Comparison of ENCODE assay signal across 29 mouse cellular contexts in genomic region chrX:139525724-139526123, GRCm38 (mm10). TPM values are rescaled to one million over a fixed set of nuclear protein-coding genes. Genes with fewer than 3 reads are reported as not detected.
DNase-seq lines count a peak whose midpoint lies in the region; ATAC-seq and TF ChIP-seq lines count a peak whose summit lies in the region.
"Had no signal": no experiment of that assay in that cellular context is flagged by ENCODE, and none has a peak within 500 bp of the region (broad histone marks: within the 10 kb centered on the region; RNA-seq: fewer than 3 reads in every experiment).

No protein-coding gene starts in this region.

- H3K27me3 ChIP-seq in G1E (ENCODE audit: insufficient read depth, low read length): no peaks in the 10 kb centered on the region
- H3K27me3 ChIP-seq in liver, embryonic 14.5 days (ENCODE audit: control insufficient read depth, insufficient read depth, low read length): no peaks in the 10 kb centered on the region
- H3K27me3 ChIP-seq in liver, postnatal 0 days (ENCODE audit: insufficient read depth, low read length): no peaks in the 10 kb centered on the region
- no peaks in the 10 kb centered on the region for H3K27me3 ChIP-seq in hindbrain, embryonic 16.5 days (replicated peaks; ENCODE audit: control insufficient read depth, insufficient read depth, low read length)
- no peaks in the 10 kb centered on the region for H3K27me3 ChIP-seq in cerebellum, adult 2 months (ENCODE audit: control insufficient read depth, insufficient read depth, low read length)
- H3K27me3 ChIP-seq in midbrain, embryonic 15.5 days (replicated peaks): no peaks in the 10 kb centered on the region
- H3K27me3 ChIP-seq: CH12.LX; forebrain, embryonic 13.5 days; hindbrain, embryonic 12.5 days; hindbrain, embryonic 15.5 days; intestine, embryonic 15.5 days had no signal

- peak; percentile 50 for ATAC-seq in G1E (ENCODE audit: extremely low read depth, insufficient number of reproducible peaks, low FRiP score, poor library complexity, severe bottlenecking)
- ATAC-seq in liver, embryonic 14.5 days (ENCODE audit: insufficient read depth): peak; percentile 75
- peak; percentile 53 for ATAC-seq in liver, postnatal 0 days
- ATAC-seq in hindbrain, embryonic 16.5 days: no peak
- ATAC-seq in midbrain, embryonic 15.5 days (replicated peaks): no peak
- ATAC-seq: activated CD4-positive, CD25-positive, alpha-beta regulatory T cell, adult 4 months; forebrain, embryonic 13.5 days; forebrain, embryonic 16.5 days; intestine, embryonic 15.5 days had no signal

- no peak overlapping the region for H3K27ac ChIP-seq in liver, embryonic 14.5 days
- H3K27ac ChIP-seq in liver, postnatal 0 days (ENCODE audit: low read depth): no peak overlapping the region
- no peak overlapping the region for H3K27ac ChIP-seq in hindbrain, embryonic 16.5 days (ENCODE audit: low read depth, low read length)
- no peak overlapping the region for H3K27ac ChIP-seq in cerebellum, adult 2 months (ENCODE audit: insufficient read depth, low read length)
- no peak overlapping the region for H3K27ac ChIP-seq in midbrain, embryonic 15.5 days
- H3K27ac ChIP-seq: embryonic facial prominence, embryonic 10.5 days; embryonic facial prominence, embryonic 13.5 days; forebrain, embryonic 13.5 days; gastrocnemius, adult 2 months; hindbrain, embryonic 12.5 days; hindbrain, embryonic 15.5 days; intestine, embryonic 15.5 days had no signal

- TF ChIP-seq EP300 in liver, embryonic 14.5 days (IDR thresholded peaks at IDR 0.05; ENCODE audit: low read depth): peak; percentile 63
- TF ChIP-seq EP300 in liver, postnatal 0 days (IDR thresholded peaks at IDR 0.05; ENCODE audit: low read depth): peak; percentile 69; the same call in 1 of the 2 replicates

- no peak overlapping the region for H3K4me2 ChIP-seq in liver, embryonic 14.5 days (ENCODE audit: low read depth)
- no peak overlapping the region; the same call in 1 of the 2 replicates for H3K4me2 ChIP-seq in liver, postnatal 0 days (ENCODE audit: low read depth, low read length)
- H3K4me2 ChIP-seq in hindbrain, embryonic 16.5 days (ENCODE audit: low read length): no peak overlapping the region
- H3K4me2 ChIP-seq in midbrain, embryonic 15.5 days: no peak overlapping the region
- H3K4me2 ChIP-seq: embryonic facial prominence, embryonic 13.5 days; forebrain, embryonic 13.5 days; heart, embryonic 11.5 days; hindbrain, embryonic 12.5 days; hindbrain, embryonic 15.5 days; intestine, embryonic 15.5 days had no signal

- no peak for DNase-seq in G1E (ENCODE audit: low spot score)
- peak; percentile 43 for DNase-seq in c-Kit-positive CD71-positive TER-119-positive erythroid progenitor cells, embryonic 14.5 days (ENCODE audit: low spot score)
- peak in 2 of 3 experiments; percentile 9 to 27 for DNase-seq in liver, embryonic 14.5 days (ENCODE audit: low read depth in 3 of 3, low spot score in 3 of 3)
- DNase-seq in liver, postnatal 0 days: no peak
- no peak for DNase-seq in frontal cortex, postnatal 25 days (ENCODE audit: low spot score in 2 of 2)
- no peak for DNase-seq in cerebellum, adult 2 months
- DNase-seq: adrenal gland, adult 8-10 months; adrenal gland, postnatal 36 days; B cell, adult 2 months; cerebellum, adult 11 months; cerebellum, adult 8-10 months; cerebellum, postnatal 10 days; embryo, embryonic 11 days; gastrocnemius, adult 2 months; gastrocnemius, postnatal 14 days; heart, adult 11 months had no signal

- no peak overlapping the region for H3K4me3 ChIP-seq in G1E (ENCODE audit: low read depth, low read length)
- no peak overlapping the region for H3K4me3 ChIP-seq in liver, embryonic 14.5 days (ENCODE audit: insufficient read depth in 1 of 2, low read depth in 2 of 2, low read length in 2 of 2)
- H3K4me3 ChIP-seq in liver, postnatal 0 days (ENCODE audit: low read depth, low read length): no peak overlapping the region
- H3K4me3 ChIP-seq in hindbrain, embryonic 16.5 days (ENCODE audit: low read length): no peak overlapping the region
- H3K4me3 ChIP-seq in cerebellum, adult 2 months (replicated peaks; ENCODE audit: insufficient read depth, low read depth, low read length): no peak overlapping the region
- no peak overlapping the region for H3K4me3 ChIP-seq in midbrain, embryonic 15.5 days
- H3K4me3 ChIP-seq: embryonic facial prominence, embryonic 10.5 days; embryonic facial prominence, embryonic 13.5 days; erythroblast, embryonic 14.5 days; forebrain, embryonic 13.5 days; gastrocnemius, adult 2 months; hindbrain, embryonic 12.5 days; hindbrain, embryonic 15.5 days; intestine, embryonic 15.5 days had no signal

- TF ChIP-seq CTCF in G1E (IDR thresholded peaks at IDR 0.05; ENCODE audit: low read depth, low read length): no peak
- no peak for TF ChIP-seq CTCF in liver, embryonic 14.5 days (IDR thresholded peaks at IDR 0.05; ENCODE audit: low read depth)
- TF ChIP-seq CTCF in liver, postnatal 0 days (IDR thresholded peaks at IDR 0.05; ENCODE audit: low read depth): no peak
- TF ChIP-seq CTCF in cerebellum, adult 2 months (IDR thresholded peaks at IDR 0.05; ENCODE audit: borderline replicate concordance, insufficient read depth, low read depth, low read length): no peak

- TF ChIP-seq POLR2A in cerebellum, adult 2 months (IDR thresholded peaks at IDR 0.05; ENCODE audit: borderline replicate concordance, insufficient read depth, low read length): no peak

- no peaks in the 10 kb centered on the region for H3K9me3 ChIP-seq in G1E (replicated peaks)
- H3K9me3 ChIP-seq in liver, embryonic 14.5 days (ENCODE audit: control insufficient read depth, low read length): no peaks in the 10 kb centered on the region
- no peaks in the 10 kb centered on the region for H3K9me3 ChIP-seq in liver, postnatal 0 days (ENCODE audit: low read length)
- H3K9me3 ChIP-seq in hindbrain, embryonic 16.5 days (ENCODE audit: control insufficient read depth, low read length): no peaks in the 10 kb centered on the region
- no peaks in the 10 kb centered on the region for H3K9me3 ChIP-seq in midbrain, embryonic 15.5 days
- H3K9me3 ChIP-seq: embryonic facial prominence, embryonic 10.5 days; embryonic facial prominence, embryonic 13.5 days; forebrain, embryonic 13.5 days; hindbrain, embryonic 12.5 days; hindbrain, embryonic 15.5 days; intestine, embryonic 15.5 days had no signal

- H3K4me1 ChIP-seq in G1E (ENCODE audit: insufficient read depth, low read depth, low read length): peaks cover 33% of the 10 kb centered on the region
- H3K4me1 ChIP-seq in liver, embryonic 14.5 days (replicated peaks; ENCODE audit: control insufficient read depth in 2 of 2, insufficient read depth in 2 of 2, low read length in 1 of 2): peaks cover 0 to 18% of the 10 kb centered on the region in 2 experiments
- H3K4me1 ChIP-seq in liver, postnatal 0 days (ENCODE audit: insufficient read depth): no peaks in the 10 kb centered on the region
- H3K4me1 ChIP-seq in hindbrain, embryonic 16.5 days (ENCODE audit: control insufficient read depth, insufficient read depth, low read depth, low read length): no peaks in the 10 kb centered on the region
- no peaks in the 10 kb centered on the region for H3K4me1 ChIP-seq in cerebellum, adult 2 months (ENCODE audit: control insufficient read depth, insufficient read depth, low read length)
- no peaks in the 10 kb centered on the region for H3K4me1 ChIP-seq in midbrain, embryonic 15.5 days
- H3K4me1 ChIP-seq: embryonic facial prominence, embryonic 10.5 days; embryonic facial prominence, embryonic 13.5 days; forebrain, embryonic 13.5 days; hindbrain, embryonic 12.5 days; hindbrain, embryonic 15.5 days; intestine, embryonic 15.5 days had no signal

- H3K36me3 ChIP-seq in G1E (replicated peaks): peaks cover 3% of the 10 kb centered on the region
- H3K36me3 ChIP-seq in liver, embryonic 14.5 days (replicated peaks; ENCODE audit: control insufficient read depth, insufficient read depth, low read depth): no peaks in the 10 kb centered on the region
- no peaks in the 10 kb centered on the region for H3K36me3 ChIP-seq in liver, postnatal 0 days (replicated peaks; ENCODE audit: insufficient read depth, low read length)
- H3K36me3 ChIP-seq in hindbrain, embryonic 16.5 days (ENCODE audit: control insufficient read depth, insufficient read depth, low read length): no peaks in the 10 kb centered on the region
- no peaks in the 10 kb centered on the region for H3K36me3 ChIP-seq in midbrain, embryonic 15.5 days (replicated peaks)
- H3K36me3 ChIP-seq: embryonic facial prominence, embryonic 10.5 days; embryonic facial prominence, embryonic 13.5 days; hindbrain, embryonic 12.5 days; hindbrain, embryonic 15.5 days; intestine, embryonic 15.5 days had no signal

- 24% methylated on average over 2 of the region's 2 CpGs for WGBS in liver, embryonic 14.5 days (ENCODE audit: insufficient replicate concordance)
- WGBS in liver, postnatal 0 days (ENCODE audit: insufficient replicate concordance): 65% methylated on average over 2 of the region's 2 CpGs
- WGBS in hindbrain, embryonic 16.5 days: 82% methylated on average over 2 of the region's 2 CpGs
- 91% methylated on average over 2 of the region's 2 CpGs for WGBS in cerebellum, adult 2 months
- WGBS in midbrain, embryonic 15.5 days: 86% methylated on average over 2 of the region's 2 CpGs

- no peak overlapping the region for H3K9ac ChIP-seq in liver, embryonic 14.5 days (replicated peaks)
- no peak overlapping the region for H3K9ac ChIP-seq in liver, postnatal 0 days (replicated peaks)
- H3K9ac ChIP-seq in hindbrain, embryonic 16.5 days (ENCODE audit: low read depth, low read length): no peak overlapping the region
- H3K9ac ChIP-seq in midbrain, embryonic 15.5 days: no peak overlapping the region
- H3K9ac ChIP-seq: embryonic facial prominence, embryonic 13.5 days; forebrain, embryonic 13.5 days; hindbrain, embryonic 12.5 days; hindbrain, embryonic 15.5 days; intestine, embryonic 15.5 days had no signal

RNA-seq across cellular contexts. Expression of gene Rnf128, which starts 37.4 kb away (rescaled TPM):
- total RNA-seq in G1E (2014; fragmentation: Nextera tagmentation): 80.2 and 86.1 TPM in 2 replicates
- 119 and 125 TPM in 2 replicates for total RNA-seq in G1E (2017)
- 19.2 and 20.6 TPM in 2 replicates for polyA plus RNA-seq in G1E (2012)
- 9.1 and 13.6 TPM in 2 replicates for polyA plus RNA-seq in liver, embryonic 14.5 days (2012; rRNA removed)
- 41.4 and 45.2 TPM in 2 replicates for polyA plus RNA-seq in liver, embryonic 14.5 days (2014; fragmentation: Nextera tagmentation; extraction: Ambion mirVana)
- 91.1 and 96.0 TPM in 2 replicates for polyA plus RNA-seq in liver, postnatal 0 days (2015; fragmentation: Nextera tagmentation; extraction: Ambion mirVana)
- polyA plus RNA-seq in hindbrain, embryonic 16.5 days (2015; fragmentation: Nextera tagmentation; extraction: Ambion mirVana): 5.5 and 6.7 TPM in 2 replicates
- polyA plus RNA-seq in cerebellum, adult 2 months (2012; rRNA removed): 15.7 and 16.7 TPM in 2 replicates
- polyA plus RNA-seq in midbrain, embryonic 15.5 days (2015; fragmentation: Nextera tagmentation; extraction: Ambion mirVana): 5.3 and 5.6 TPM in 2 replicates
- total RNA-seq: CH12.LX had no signal

RNA-seq across cellular contexts. Expression of gene D330045A20Rik, which starts 45.6 kb away (rescaled TPM):
- 28.3 and 29.1 TPM in 2 replicates for total RNA-seq in G1E (2014; fragmentation: Nextera tagmentation)
- 42.9 and 51.4 TPM in 2 replicates for total RNA-seq in G1E (2017)
- 0.58 and 0.75 TPM in 2 replicates for polyA plus RNA-seq in G1E (2012)
- polyA plus RNA-seq in liver, embryonic 14.5 days (2012; rRNA removed): 0.30 and 0.46 TPM in 2 replicates
- 1.1 and 1.2 TPM in 2 replicates for polyA plus RNA-seq in liver, embryonic 14.5 days (2014; fragmentation: Nextera tagmentation; extraction: Ambion mirVana)
- 2.1 and 2.5 TPM in 2 replicates for polyA plus RNA-seq in liver, postnatal 0 days (2015; fragmentation: Nextera tagmentation; extraction: Ambion mirVana)
- polyA plus RNA-seq in hindbrain, embryonic 16.5 days (2015; fragmentation: Nextera tagmentation; extraction: Ambion mirVana): 1.1 and 1.3 TPM in 2 replicates
- polyA plus RNA-seq in cerebellum, adult 2 months (2012; rRNA removed): 0.05 TPM in 2 replicates
- polyA plus RNA-seq in midbrain, embryonic 15.5 days (2015; fragmentation: Nextera tagmentation; extraction: Ambion mirVana): 0.97 and 1.1 TPM in 2 replicates
- total RNA-seq: CH12.LX had no signal
- polyA plus RNA-seq: activated CD4-positive, CD25-positive, alpha-beta regulatory T cell, adult 4 months; erythroblast, embryonic 14.5 days had no signal

Comparison
In these comparisons a context has a peak if more than half of its experiments do, and no peak if none do; other contexts are left out.
1. DNase-seq: peak in c-Kit-positive CD71-positive TER-119-positive erythroid progenitor cells, embryonic 14.5 days (single experiment) and liver, embryonic 14.5 days (2 of 3); none in G1E (single experiment), liver, postnatal 0 days (single experiment), frontal cortex, postnatal 25 days (0 of 2) and cerebellum, adult 2 months (0 of 2).
2. ATAC-seq: peak in G1E (single experiment), liver, embryonic 14.5 days (single experiment) and liver, postnatal 0 days (single experiment); none in hindbrain, embryonic 16.5 days (single experiment) and midbrain, embryonic 15.5 days (single experiment).